Mouse (Mus musculus) ES-Bruce4 (cell line): ENCODE data around the gene Inpp5a.

Source experiments
- CTCF ChIP-seq: IDR thresholded peaks from one replicate; pipeline ENCODE4 v1.8.1; 2011; ENCODE audit warnings: low read depth, low read length
- EP300 ChIP-seq: IDR thresholded peaks from 2 replicates; pipeline ENCODE4 v1.6.1; 2011; ENCODE audit warnings: low read depth, low read length; ENCODE audit not compliant: insufficient read depth
- POLR2A ChIP-seq: IDR thresholded peaks from one replicate; pipeline ENCODE4 v1.8.1; 2011; ENCODE audit warnings: low read length; ENCODE audit not compliant: insufficient read depth

DNA sequence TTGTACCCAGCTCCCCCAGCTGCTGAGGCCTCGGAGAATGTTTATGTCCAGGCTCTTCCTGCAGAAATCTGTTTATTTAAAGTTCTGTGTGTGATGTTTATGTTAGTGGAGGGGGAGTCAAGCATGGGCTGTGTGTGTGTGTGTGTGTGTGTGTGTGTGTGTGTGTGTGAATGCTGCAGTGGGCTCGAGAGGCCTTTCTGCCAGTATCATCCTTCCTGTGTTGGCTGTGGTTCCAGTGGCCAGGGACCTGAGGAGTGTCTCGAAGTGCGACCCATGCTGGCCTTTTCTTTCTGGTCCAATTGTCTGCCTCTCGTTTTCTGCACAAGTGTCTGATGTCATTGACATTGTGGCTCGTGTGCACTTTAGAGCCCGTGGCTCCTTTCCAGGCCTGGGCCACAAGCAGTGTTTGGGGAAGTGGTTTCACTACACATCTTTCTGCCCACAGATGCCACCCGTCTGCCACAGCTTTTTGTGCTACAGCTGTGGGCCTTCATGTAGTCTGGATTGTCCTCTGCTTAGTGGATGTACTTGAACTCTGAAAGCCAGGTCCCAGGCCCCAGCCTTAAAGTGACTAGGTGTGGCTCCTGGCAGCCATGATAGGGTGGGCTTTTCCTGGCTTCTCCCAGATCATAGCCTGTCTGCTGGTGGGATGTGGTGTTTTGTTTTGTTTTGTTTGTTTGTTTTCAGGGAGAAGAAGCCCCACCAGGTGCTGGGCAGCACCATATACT, 23.5 kb downstream of the Inpp5a start:
- TF ChIP-seq CTCF (no peak), POLR2A (no peak), EP300 (no peak)
